ENCODE assay signal across 18 mouse cellular contexts in genomic region chr1:188046691-188047121, GRCm38 (mm10).
A peak's percentile ranks its signal among the peaks of the same experiment; 100 is the strongest.
DNase-seq lines count a peak whose midpoint lies in the region; ATAC-seq and TF ChIP-seq lines count a peak whose summit lies in the region.
"Had no signal": no experiment of that assay in that cellular context is flagged by ENCODE, and none has a peak within 500 bp of the region (broad histone marks: within the 10 kb centered on the region; RNA-seq: fewer than 3 reads in every experiment).

No protein-coding gene starts in this region.

- ATAC-seq in forebrain, embryonic 11.5 days (replicated peaks; ENCODE audit: low FRiP score): no peak
- no peak for ATAC-seq in forebrain, embryonic 12.5 days (ENCODE audit: low FRiP score)
- ATAC-seq: liver, postnatal 0 days had no signal

- no peak overlapping the region for H3K4me3 ChIP-seq in forebrain, embryonic 11.5 days (ENCODE audit: low read depth, low read length)
- no peak overlapping the region for H3K4me3 ChIP-seq in forebrain, embryonic 12.5 days (replicated peaks)
- H3K4me3 ChIP-seq in layer of hippocampus, adult 2 months: no peak overlapping the region
- H3K4me3 ChIP-seq: embryonic facial prominence, embryonic 13.5 days; heart, adult 2 months; limb, embryonic 15.5 days; neural tube, embryonic 12.5 days had no signal

- WGBS in forebrain, embryonic 11.5 days: 68% methylated on average over 6 of the region's 6 CpGs
- WGBS in forebrain, embryonic 12.5 days: 59% methylated on average over 6 of the region's 6 CpGs

- no peak for TF ChIP-seq CTCF in layer of hippocampus, adult 2 months (conservative IDR thresholded peaks at IDR 0.05)

- H3K4me2 ChIP-seq in forebrain, embryonic 11.5 days (ENCODE audit: low read depth, low read length, severe bottlenecking): no peak overlapping the region
- no peak overlapping the region for H3K4me2 ChIP-seq in forebrain, embryonic 12.5 days
- H3K4me2 ChIP-seq: embryonic facial prominence, embryonic 13.5 days; hindbrain, embryonic 14.5 days; limb, embryonic 15.5 days; neural tube, embryonic 12.5 days had no signal

- H3K27me3 ChIP-seq in forebrain, embryonic 11.5 days (ENCODE audit: control insufficient read depth, insufficient read depth, low read length): no peaks in the 10 kb centered on the region
- no peaks in the 10 kb centered on the region for H3K27me3 ChIP-seq in forebrain, embryonic 12.5 days
- H3K27me3 ChIP-seq: embryonic facial prominence, embryonic 13.5 days; limb, embryonic 15.5 days; neural tube, embryonic 12.5 days had no signal

- no peaks in the 10 kb centered on the region for H3K36me3 ChIP-seq in forebrain, embryonic 11.5 days (ENCODE audit: control insufficient read depth, insufficient read depth, low read length)
- H3K36me3 ChIP-seq in forebrain, embryonic 12.5 days (replicated peaks): no peaks in the 10 kb centered on the region
- H3K36me3 ChIP-seq: embryonic facial prominence, embryonic 13.5 days; limb, embryonic 15.5 days; neural tube, embryonic 12.5 days had no signal

- H3K4me1 ChIP-seq in forebrain, embryonic 11.5 days (replicated peaks; ENCODE audit: control insufficient read depth, insufficient read depth, low read length): no peaks in the 10 kb centered on the region
- no peaks in the 10 kb centered on the region for H3K4me1 ChIP-seq in forebrain, embryonic 12.5 days
- H3K4me1 ChIP-seq: embryonic facial prominence, embryonic 13.5 days; limb, embryonic 15.5 days; neural tube, embryonic 12.5 days had no signal

- H3K9ac ChIP-seq in forebrain, embryonic 11.5 days (ENCODE audit: low read length): no peak overlapping the region
- H3K9ac ChIP-seq in forebrain, embryonic 12.5 days: no peak overlapping the region
- H3K9ac ChIP-seq: embryonic facial prominence, embryonic 13.5 days; hindbrain, embryonic 14.5 days; limb, embryonic 15.5 days; liver, postnatal 0 days; neural tube, embryonic 12.5 days had no signal

- no peaks in the 10 kb centered on the region for H3K9me3 ChIP-seq in forebrain, embryonic 11.5 days (ENCODE audit: control insufficient read depth, low read length)
- no peaks in the 10 kb centered on the region for H3K9me3 ChIP-seq in forebrain, embryonic 12.5 days
- H3K9me3 ChIP-seq: embryonic facial prominence, embryonic 13.5 days; limb, embryonic 15.5 days; neural tube, embryonic 12.5 days had no signal

- peak; percentile 45 for DNase-seq in forebrain, embryonic 11.5 days (ENCODE audit: low spot score)
- peak; percentile 9 to 18 for DNase-seq in layer of hippocampus, postnatal 10 days (ENCODE audit: low spot score in 2 of 2)
- no peak for DNase-seq in layer of hippocampus, adult 2 months (ENCODE audit: low spot score in 2 of 2)
- peak; percentile 20 for DNase-seq in cerebellum, adult 11-12 months
- DNase-seq in cerebellum, postnatal 25 days: peak; percentile 47 to 57
- no peak for DNase-seq in kidney, adult 8-10 months
- no peak for DNase-seq in lung, postnatal 10 days
- DNase-seq: adrenal gland, adult 2 months; heart, adult 2 months; kidney, adult 18-20 months; layer of hippocampus, adult 9-11 months; liver, postnatal 0 days; thymus, postnatal 25 days had no signal

- H3K27ac ChIP-seq in forebrain, embryonic 11.5 days (ENCODE audit: low read depth, low read length): no peak overlapping the region
- H3K27ac ChIP-seq in forebrain, embryonic 12.5 days: no peak overlapping the region
- H3K27ac ChIP-seq in layer of hippocampus, adult 2 months: no peak overlapping the region
- H3K27ac ChIP-seq: embryonic facial prominence, embryonic 13.5 days; heart, adult 2 months; hindbrain, embryonic 14.5 days; limb, embryonic 15.5 days; neural tube, embryonic 12.5 days had no signal

Comparison
In these comparisons a context has a peak if more than half of its experiments do, and no peak if none do; other contexts are left out.
1. DNase-seq: peak in forebrain, embryonic 11.5 days (single experiment), layer of hippocampus, postnatal 10 days (2 of 2), cerebellum, adult 11-12 months (single experiment) and cerebellum, postnatal 25 days (2 of 2); none in layer of hippocampus, adult 2 months (0 of 2), kidney, adult 8-10 months (0 of 2) and lung, postnatal 10 days (single experiment).